Mouse (Mus musculus): ENCODE measurements at regions not wholly inside any gene's neighbourhood (a gene's known extent, or its start where the extent isn't known, plus 50 kb on each side); places are given as distances from the start of the nearest gene placed in this dataset.

DNA sequence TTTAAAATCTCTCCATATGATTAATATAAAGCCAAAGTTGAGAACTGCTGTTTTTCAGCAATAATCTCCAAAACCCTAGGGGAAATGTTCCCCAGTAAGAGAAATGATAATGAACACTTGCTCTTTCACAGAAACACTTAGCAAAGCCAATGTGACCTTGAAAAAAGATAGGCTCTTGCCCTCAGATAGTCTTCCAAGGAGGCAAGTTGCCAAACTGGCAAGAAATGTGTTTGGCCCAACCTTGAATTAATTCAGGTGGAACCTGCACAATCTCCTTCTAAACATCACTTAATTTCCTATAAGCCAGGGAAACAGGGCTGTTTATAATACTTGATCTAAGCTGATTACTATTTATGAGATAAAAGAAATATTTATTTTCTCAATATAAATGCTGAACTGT is 244.0 kb upstream of the Gnaz start:
- DNase-seq (ENCODE audit: low spot score): no peak

DNA sequence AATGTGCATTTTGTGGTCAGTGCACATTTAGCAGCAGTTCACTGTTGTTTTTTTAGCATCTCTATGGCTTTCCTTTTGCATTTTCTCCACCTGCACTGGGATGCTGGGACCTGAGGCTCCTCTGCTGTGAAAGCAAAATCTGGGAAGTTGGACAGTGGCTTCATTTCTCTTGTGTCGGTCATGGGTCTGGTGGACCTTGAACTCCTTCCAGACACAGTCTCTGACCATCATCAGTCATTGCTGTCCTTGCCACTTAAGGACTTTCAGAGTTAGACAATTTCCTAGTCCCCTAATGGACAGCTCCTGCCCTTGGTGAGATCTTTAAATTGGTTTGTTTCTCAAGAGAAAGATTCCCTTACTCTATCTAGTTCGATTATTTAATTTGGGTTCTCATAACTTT is 217.5 kb upstream of the Gnaz start:
- no peak for DNase-seq (ENCODE audit: low spot score)

DNA sequence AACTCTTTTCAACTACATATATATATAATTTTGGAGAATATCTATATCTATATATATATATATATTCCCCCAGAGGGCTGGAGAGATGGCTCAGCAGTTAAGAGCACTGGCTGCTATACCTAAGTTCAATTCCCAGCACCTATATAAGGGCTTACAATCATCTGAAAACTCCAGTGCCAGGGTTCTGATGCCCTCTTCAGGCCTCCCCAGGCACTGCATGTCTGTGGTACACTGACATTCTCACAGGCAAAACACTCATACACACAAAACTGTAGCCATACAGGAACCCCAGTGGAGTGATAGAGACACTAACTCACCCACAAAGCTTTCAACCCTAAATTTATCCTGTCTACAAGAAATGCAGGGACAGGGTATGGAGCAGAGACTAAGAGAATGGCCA is 216.1 kb upstream of the Gnaz start:
- no peak for DNase-seq (ENCODE audit: low spot score)

DNA sequence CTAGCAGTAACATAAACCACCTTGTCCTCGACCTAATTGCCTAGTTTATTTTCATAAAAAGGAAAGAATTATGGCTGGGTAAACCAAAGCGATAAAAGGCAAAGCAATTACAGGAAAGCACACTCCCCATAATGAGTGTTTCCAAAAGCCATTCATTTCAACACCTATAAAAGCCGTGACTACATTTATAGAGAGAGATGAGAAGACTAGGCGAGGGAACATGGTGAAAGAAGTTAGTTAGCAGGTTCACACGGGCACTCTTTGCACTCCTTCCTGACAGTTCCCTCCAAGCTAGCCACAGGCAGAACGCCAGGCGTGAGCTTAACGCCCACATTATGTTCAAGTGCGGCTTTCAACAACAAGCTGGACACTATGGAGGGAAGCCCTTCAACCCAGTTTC is 206.2 kb upstream of the Gnaz start:
- no peak for DNase-seq (ENCODE audit: low spot score)

DNA sequence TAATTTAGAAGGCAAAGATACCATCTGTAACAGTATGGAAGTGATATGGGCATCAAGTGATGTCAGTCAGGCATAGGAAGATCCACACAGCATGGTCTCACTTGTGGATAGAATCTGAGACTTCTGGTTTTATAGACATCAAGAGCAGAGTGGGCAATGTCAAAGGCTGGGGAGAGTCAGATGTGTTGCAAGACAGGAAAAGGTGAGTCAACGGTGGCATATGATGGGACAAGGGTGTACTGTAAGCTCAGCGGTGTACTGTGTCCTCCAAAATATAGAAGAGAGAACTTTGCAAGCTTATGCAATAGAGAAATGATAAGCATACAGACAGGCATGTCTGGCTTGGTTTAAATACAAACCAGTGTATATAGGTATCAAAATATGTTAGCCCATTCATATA is 177.7 kb upstream of the Gnaz start:
- DNase-seq (ENCODE audit: low spot score): no peak

DNA sequence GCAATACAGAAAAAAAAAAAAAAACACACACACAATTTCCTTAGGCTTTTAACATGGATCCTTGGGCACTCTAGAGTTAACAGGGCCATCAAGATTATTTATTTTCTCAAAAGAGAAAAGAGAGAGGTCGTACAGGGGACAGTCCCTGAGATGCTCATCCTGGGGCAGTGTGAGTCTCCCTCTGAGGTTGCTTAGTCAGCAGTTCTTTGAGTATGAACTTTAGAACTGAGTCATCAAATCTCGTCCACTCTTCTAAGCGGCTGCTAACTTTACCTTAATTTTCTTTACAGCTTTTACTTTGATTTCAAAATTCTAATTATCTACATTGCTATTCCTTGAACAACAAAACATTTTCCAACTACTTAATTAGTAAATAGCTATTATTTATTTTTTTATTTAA is 177.0 kb upstream of the Gnaz start:
- DNase-seq (ENCODE audit: low spot score): no peak

DNA sequence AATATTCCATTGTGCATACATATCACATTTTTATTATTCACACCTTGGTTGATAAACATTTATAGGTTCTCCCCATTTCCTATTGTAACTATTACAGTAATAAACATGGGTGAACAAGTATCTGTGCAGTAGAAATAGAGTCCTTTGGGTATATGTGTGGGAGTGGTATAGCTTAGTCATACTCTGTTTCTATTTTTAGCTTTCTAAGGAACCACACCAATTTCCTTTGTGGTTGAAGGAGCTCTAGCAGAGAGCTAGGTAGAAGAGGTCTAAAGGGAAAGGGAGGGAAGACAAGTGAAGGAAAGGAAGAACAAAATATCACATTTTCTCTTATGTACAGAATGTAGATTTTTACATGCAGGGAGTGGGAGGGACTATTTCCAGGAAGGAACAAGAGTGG is 143.6 kb upstream of the Gnaz start:
- DNase-seq (ENCODE audit: low spot score): no peak

DNA sequence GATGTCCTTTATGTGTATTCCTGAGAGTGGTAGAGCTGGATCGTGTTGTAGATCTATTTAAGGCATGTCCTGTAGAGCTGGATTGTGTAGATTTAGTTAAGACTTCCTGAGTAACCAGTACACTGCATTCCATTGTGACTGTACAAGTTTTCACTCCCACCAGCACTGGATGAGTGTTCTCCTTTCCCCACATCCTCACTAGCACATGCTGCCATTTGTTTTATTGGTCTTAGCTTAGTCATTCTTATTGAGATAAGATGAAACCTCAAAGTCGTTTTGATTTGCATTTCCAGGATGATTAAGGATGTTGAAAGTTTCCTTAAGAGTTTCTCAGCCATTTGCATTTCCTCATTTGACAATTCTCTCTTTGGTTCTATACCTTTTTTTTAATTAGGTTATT is 132.6 kb upstream of the Gnaz start:
- DNase-seq (ENCODE audit: low spot score): no peak

DNA sequence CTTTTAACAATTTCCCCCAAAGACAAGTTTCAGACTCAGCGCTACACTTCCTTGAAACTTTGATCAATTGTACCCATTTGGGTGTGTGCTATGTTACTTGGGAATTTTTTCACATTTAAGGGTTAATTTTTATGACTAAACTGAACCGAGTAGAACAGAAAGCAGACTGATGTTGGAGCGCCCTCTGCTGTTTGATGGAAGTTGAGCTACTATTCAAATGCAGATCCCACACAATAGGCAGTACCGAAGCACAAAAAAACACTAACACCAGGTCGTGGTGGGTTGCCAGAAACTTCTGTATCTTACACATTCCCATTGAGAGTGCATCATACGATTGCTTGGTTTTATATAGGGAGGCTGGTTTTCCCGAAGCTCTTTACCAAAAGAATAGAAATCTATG is 118.6 kb upstream of the Gnaz start:
- peak; percentile 30 for DNase-seq (ENCODE audit: low spot score)

DNA sequence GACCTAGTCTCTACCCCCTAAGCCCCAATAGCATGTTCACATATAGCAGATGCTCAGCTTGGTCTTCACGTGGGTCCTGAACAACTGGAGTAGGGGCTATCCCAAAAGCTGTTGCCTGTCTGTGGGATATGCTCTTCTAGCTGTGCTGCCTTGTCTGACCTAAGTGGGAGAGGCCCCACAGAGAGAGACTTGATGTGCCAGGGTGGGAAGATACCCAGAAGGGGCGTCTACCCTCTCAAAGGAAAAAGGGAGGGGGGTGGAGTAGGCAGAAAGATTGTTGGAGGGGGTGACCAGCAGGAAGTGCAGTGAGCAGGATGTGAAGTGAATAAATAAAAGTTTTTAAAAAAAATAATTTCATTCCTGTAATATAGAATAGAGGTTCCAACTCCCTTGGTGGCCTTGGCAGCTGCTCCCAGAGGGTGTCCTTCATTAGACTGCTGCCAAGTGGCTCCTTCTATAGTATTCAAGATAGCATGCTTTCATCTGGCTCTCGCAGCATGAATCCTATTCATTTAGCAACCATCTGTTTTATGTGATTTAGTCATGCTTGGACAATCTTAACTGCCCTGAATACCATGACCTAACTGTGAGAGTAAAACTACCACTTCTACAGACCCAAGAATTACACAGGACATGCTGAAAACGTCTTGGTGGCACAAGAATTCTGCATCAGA is 111.8 kb upstream of the Gnaz start:
- DNase-seq (ENCODE audit: low spot score): no peak
